Mouse (Mus musculus): ENCODE measurements around the gene Sergef.

The Sergef gene

GRCm38 (mm10) chr7:46404756-46405155, 234.9 kb downstream of the Sergef start:
- DNase-seq (ENCODE audit: low read depth, low spot score) = no peak

DNA sequence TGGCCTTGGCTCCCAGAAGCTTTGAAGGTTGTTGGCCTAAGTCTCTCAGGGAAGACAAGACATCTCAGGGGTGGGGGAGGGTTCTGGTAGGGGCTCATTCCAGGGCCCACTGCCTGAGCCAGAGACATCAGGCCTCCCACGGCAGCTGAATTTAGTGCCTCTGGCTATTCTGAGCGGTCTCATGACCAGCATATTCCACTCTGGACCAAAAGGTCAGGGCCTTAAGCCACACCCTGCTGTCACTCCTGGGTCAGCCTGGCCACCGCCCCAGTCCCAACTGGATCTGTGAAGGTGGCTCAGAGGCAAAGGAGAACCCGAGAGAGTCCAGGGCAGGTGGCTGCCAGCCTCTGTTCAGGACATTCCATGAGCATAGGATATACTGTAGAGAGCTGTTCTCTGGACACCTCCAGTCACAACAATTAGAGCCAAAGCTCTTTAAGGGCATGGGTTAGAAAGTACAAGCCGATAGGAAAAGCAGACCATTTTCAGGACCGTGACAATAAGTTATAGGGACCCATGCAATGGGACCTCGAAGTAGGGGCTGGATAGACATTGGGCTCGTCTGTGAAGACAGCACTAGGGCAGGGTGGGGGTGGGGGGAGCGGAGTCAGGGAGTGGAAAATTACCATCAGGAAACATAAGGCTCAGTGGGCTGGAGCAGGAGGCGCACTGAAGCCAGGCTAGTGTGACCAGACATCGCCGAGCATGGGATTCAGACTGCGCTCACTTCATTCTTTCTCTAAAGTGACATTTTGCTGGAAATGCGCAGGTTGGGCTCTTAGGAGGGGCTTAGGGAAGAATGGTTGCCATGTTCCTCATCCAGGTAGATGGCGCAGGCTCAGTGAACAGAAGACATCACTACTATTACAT, 235.8 kb downstream of the Sergef start:
- DNase-seq (ENCODE audit: low read depth, low spot score) = peak; percentile 82

GRCm38 (mm10) chr7:46401371-46402180, 238.0 kb downstream of the Sergef start:
- peak; percentile 59 for DNase-seq (ENCODE audit: low read depth, low spot score)

DNA sequence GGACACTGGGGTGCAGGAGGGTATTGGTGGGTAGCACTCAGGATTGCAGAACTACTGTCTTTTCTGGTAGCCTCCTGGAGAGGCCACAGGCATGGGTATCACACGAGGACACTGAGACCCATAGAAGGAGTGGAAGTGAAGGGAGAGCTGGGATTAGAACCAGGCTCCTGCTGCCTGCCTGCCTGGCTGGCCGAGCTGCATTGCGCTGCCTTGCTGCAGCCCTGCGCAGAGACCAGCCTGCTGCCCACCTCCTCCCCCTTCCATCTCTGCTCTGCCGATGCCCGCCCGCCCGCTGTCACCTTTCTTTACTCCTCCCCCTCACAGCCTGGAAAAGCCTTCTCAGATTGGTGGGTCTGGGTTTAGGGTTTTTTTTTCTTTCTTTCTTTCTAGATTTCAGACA, 239.3 kb downstream of the Sergef start:
- peak; percentile 79 for DNase-seq (ENCODE audit: low read depth, low spot score)

DNA sequence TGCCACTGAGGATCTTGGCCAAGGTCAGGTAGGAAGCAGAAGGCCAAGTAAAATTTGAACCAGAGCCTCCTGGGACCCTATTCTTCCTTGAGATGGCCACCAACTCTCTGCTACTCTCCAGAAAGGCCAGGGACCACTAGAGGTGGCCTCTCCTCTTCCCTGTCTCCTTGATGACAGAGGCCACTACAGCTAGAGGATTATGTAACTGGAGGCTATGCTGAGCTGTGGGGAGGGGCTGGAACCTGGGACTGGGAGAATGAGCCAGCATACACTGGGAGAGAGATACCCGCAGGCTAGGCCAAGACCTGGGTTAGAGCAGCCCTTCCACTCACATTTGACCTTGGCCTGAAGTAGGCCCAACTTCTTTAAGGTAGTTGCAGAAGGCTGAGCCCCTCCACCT, 239.9 kb downstream of the Sergef start:
- DNase-seq (ENCODE audit: low read depth, low spot score) = peak; percentile 68

DNA sequence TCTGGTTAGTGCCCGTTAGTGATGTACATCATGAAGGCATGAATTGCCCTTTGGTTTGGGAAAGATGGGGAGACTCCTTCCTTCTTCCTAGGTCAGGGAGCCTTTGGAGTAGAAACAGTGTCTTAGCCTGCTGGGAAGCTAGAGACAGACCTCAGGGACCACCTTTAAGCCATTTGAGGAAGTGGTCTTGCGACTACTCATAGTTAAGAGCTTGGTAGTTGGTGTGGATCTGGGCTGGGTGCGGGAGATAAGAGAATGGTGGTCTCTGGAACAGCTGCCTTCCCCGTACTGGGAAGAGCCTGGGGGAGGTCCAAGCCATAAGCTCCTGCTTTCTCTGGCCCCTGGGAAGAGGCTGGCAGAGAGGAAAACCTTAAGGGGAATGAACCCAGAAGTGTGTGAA, 241.0 kb downstream of the Sergef start:
- DNase-seq (ENCODE audit: low read depth, low spot score) = no peak

- DNase-seq (ENCODE audit: low read depth, low spot score) = no peak
Observed at GRCm38 (mm10) chr7:46397732-46398333, 241.8 kb downstream of the Sergef start.

DNA sequence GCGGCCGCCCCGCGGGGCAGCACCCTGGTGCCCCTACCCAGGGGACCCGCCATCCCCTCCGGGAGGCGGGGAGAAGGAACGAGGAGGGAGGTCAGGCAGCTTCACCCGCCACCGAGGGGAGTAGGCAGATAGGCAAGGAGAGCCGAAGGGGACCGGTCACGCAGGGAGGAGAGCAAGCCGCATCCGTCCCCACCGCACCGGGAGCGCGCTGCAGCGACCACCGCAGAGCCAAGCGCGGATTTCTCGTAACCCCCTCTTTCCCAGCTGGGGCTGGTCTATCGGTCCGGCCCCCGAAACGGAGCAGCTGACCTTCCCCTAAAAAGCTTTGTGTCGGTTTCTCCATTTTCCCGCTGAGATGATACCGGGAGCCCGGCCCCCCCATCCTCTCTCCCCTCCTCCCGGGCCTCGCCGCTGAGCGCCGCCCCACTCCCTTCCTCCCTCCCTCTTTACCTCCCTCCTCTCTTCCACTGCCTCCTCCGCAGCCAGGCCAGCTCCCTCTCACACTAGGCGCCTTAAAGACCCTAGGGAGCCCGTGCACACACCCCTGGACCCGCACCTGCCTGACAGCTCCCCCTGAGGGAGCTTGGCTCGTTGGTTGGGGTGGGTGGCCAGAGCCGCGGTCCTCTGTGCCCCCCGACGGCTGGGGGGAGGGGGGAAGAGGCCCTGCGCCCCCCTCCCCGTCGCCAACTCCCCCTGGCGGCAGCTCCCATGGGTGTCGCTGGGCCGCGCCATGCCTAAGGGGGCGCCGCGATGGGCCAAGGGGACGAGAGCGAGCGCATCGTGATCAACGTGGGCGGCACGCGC, 242.5 kb downstream of the Sergef start:
- peak; percentile 88 for DNase-seq (ENCODE audit: low read depth, low spot score)

- DNase-seq (ENCODE audit: low read depth, low spot score) = peak; percentile 95
Observed at GRCm38 (mm10) chr7:46396231-46396927, 243.2 kb downstream of the Sergef start, which contains the start of gene Kcnc1. Kcnc1 (plus strand) TSS chr7:46396497.

DNA sequence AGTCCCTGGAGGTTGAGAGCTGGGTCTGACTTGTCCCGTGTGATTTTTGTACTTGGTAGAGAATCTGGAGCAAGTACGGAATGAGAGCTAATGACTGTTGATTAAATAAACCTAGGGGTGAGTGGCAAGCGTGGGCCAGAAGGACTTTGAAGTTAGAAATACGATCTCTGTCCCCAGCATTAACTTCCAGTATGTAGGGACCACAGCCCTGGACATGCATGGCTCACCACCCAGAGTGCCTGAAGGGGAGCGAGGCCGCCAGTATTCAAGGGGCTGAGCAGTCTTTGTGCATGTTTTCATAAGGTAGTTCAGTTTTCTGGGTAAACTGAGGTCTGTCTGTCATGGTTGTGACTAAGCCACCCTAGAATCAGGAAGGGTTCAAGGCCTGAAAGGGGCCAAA, 244.0 kb downstream of the Sergef start:
- DNase-seq (ENCODE audit: low read depth, low spot score) = no peak

DNA sequence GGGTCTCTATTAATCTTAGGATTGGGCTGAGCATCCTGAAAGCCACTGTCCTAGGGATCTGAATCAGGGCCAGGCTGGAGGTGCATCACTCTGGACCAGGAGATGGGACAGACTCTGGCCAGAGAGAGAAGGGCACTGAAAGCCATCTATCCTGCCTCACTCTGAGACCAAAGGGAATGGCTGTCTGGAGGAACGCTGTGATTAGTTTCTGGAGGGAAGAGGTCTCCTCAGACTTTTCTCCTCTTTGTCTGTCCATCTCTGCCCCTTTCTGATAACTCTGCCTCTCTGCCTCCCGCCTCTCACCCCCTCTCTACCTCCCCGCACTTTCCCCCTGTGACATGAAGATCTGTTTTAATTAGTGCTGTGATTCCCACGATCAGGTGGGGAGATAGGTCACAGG, 244.7 kb downstream of the Sergef start:
- no peak for DNase-seq (ENCODE audit: low read depth, low spot score)

DNA sequence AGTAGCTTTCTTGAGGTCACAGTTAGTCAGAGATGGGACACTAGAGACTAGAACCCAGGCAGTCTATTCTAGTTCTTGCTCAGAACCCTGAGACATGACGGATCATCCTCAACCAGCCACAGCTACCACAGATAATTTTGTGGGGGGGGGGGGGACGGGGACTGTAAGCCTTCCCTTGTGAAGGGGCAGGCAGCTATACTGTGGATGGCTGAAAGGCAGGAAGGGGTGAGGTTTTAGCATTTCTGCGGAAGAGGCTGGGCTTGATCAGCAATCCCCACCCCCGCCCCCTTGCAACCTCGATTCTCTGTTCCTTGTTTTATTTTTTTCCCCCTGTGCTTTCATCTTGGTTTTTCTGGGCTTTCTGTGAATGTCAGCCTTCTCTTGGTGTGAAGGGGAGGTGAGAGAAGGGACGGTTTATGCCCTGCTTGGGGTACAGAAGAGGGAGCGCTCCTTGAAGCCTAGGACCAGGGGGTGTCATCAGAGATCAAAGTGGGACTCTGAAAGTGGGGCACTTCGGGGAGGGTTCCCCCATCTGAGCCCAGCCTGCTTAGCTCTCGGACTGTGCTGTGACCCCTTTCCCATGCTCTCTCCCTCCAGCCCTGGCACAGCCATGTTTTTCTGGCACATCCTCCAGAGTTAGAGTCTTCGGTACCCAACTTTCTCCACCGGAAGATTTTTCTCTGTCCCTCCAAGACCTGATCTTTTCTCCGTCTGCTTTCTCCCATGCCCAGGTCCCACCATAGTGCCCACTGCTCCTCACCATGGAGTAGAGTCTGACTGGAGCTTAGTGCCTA, 245.7 kb downstream of the Sergef start:
- no peak for DNase-seq (ENCODE audit: low read depth, low spot score)
